Mouse (Mus musculus) layer of hippocampus, adult 2 months (tissue): Measurements from ENCODE around the gene Kcnma1. TPM values are rescaled to one million over a fixed set of nuclear protein-coding genes. Genes with fewer than 3 reads are reported as not detected.

Experiments
- DNase-seq, 2 experiments: peaks; one replicate each; pipeline ENCODE4 v3.0.0; 2022; ENCODE audit warnings: low spot score in 2 of 2
- H3K27ac ChIP-seq: fragments of 200-600 bp; 2 replicates; pipeline ENCODE4 v1.8.1; 2022
- H3K4me3 ChIP-seq: fragments of 200-600 bp; 2 replicates; pipeline ENCODE4 v1.8.1; 2022; ENCODE audit warnings: mild to moderate bottlenecking
- CTCF ChIP-seq: fragments of 200-600 bp; conservative IDR thresholded peaks from 2 replicates; pipeline ENCODE4 v1.8.1; 2022; ENCODE audit warnings: antibody characterized with exemption, mild to moderate bottlenecking, moderate library complexity
- total RNA-seq, 2 experiments: library from RNA; stranded (reverse); gene quantifications; 2 replicates each; pipeline ENCODE4 v1.2.3; 2021

Kcnma1 gene
- total RNA-seq, 2 experiments from 2014 or later: 141 to 145 TPM

GRCm38 (mm10) chr14:23610054-23610453 is 404.2 kb downstream of the Kcnma1 start:
- H3K27ac ChIP-seq: no peak overlapping the region
- DNase-seq: peak in 1 of 2 experiments; percentile 13
- no peak overlapping the region for H3K4me3 ChIP-seq
- TF ChIP-seq CTCF: no peak

- DNase-seq: no peak
- no peak overlapping the region for H3K4me3 ChIP-seq
- no peak overlapping the region for H3K27ac ChIP-seq
- no peak for TF ChIP-seq CTCF
These were observed 408.6 kb downstream of the Kcnma1 start for GRCm38 (mm10) chr14:23605740-23606139.

GRCm38 (mm10) chr14:23602937-23603336 is 411.4 kb downstream of the Kcnma1 start:
- no peak for DNase-seq
- Histone ChIP-seq H3K27ac (0 out of 2 replicates have a peak overlapping the region, but pooled peaks have one; percentile 1), H3K4me3 (no peak overlapping the region)
- TF ChIP-seq CTCF: no peak

GRCm38 (mm10) chr14:23602054-23602453 is 412.2 kb downstream of the Kcnma1 start:
- no peak for DNase-seq
- no peak for TF ChIP-seq CTCF
- H3K4me3 ChIP-seq: no peak overlapping the region
- 0 out of 2 replicates have a peak overlapping the region, but pooled peaks have one; percentile 1 for H3K27ac ChIP-seq

- DNase-seq: no peak
- no peak overlapping the region for H3K4me3 ChIP-seq
- TF ChIP-seq CTCF: no peak
- peak overlapping the region; percentile 39; the same call in 1 of the 2 replicates for H3K27ac ChIP-seq
These were observed 419.7 kb downstream of the Kcnma1 start for GRCm38 (mm10) chr14:23594629-23595028.

- Histone ChIP-seq H3K4me3 (no peak overlapping the region), H3K27ac (no peak overlapping the region)
- DNase-seq: no peak
- no peak for TF ChIP-seq CTCF
These were observed 421.4 kb downstream of the Kcnma1 start for GRCm38 (mm10) chr14:23592826-23593447.

GRCm38 (mm10) chr14:23589744-23590481 is 424.4 kb downstream of the Kcnma1 start:
- no peak overlapping the region for H3K4me3 ChIP-seq
- no peak overlapping the region for H3K27ac ChIP-seq
- DNase-seq: no peak
- TF ChIP-seq CTCF: no peak

GRCm38 (mm10) chr14:23587451-23587850 is 426.8 kb downstream of the Kcnma1 start:
- no peak for TF ChIP-seq CTCF
- Histone ChIP-seq H3K4me3 (no peak overlapping the region), H3K27ac (no peak overlapping the region)
- DNase-seq: peak in 1 of 2 experiments; percentile 26

GRCm38 (mm10) chr14:23583235-23583634 is 431.1 kb downstream of the Kcnma1 start:
- peak; percentile 93 for TF ChIP-seq CTCF
- no peak overlapping the region for H3K27ac ChIP-seq
- peak; percentile 73 to 85 for DNase-seq
- no peak overlapping the region for H3K4me3 ChIP-seq

GRCm38 (mm10) chr14:23581282-23581681 is 433.0 kb downstream of the Kcnma1 start:
- TF ChIP-seq CTCF: no peak
- no peak for DNase-seq
- Histone ChIP-seq H3K27ac (no peak overlapping the region), H3K4me3 (no peak overlapping the region)

GRCm38 (mm10) chr14:23575951-23576350 is 438.3 kb downstream of the Kcnma1 start:
- Histone ChIP-seq H3K27ac (no peak overlapping the region), H3K4me3 (no peak overlapping the region)
- peak; percentile 77 for TF ChIP-seq CTCF
- DNase-seq: peak; percentile 40 to 58

GRCm38 (mm10) chr14:23574136-23574535 is 440.2 kb downstream of the Kcnma1 start:
- DNase-seq: no peak
- no peak for TF ChIP-seq CTCF
- no peak overlapping the region for H3K27ac ChIP-seq
- no peak overlapping the region for H3K4me3 ChIP-seq

- no peak for DNase-seq
- 0 out of 2 replicates have a peak overlapping the region, but pooled peaks have one; percentile 32 for H3K27ac ChIP-seq
- H3K4me3 ChIP-seq: no peak overlapping the region
- no peak for TF ChIP-seq CTCF
These were observed 440.9 kb downstream of the Kcnma1 start for GRCm38 (mm10) chr14:23573385-23573784.
